Mouse (Mus musculus): ENCODE measurements around the gene Ift81. TPM values are rescaled to one million over a fixed set of nuclear protein-coding genes. Genes with fewer than 3 reads are reported as not detected.

The Ift81 gene
- total RNA-seq, 1 experiment from 2014 or later = 0.93 TPM

GRCm38 (mm10) chr5:122560654-122561053 lies 53.7 kb downstream of the Ift81 start:
- no peak for ATAC-seq (ENCODE audit: extremely low read depth, insufficient number of reproducible peaks, low FRiP score, poor library complexity, severe bottlenecking)

DNA sequence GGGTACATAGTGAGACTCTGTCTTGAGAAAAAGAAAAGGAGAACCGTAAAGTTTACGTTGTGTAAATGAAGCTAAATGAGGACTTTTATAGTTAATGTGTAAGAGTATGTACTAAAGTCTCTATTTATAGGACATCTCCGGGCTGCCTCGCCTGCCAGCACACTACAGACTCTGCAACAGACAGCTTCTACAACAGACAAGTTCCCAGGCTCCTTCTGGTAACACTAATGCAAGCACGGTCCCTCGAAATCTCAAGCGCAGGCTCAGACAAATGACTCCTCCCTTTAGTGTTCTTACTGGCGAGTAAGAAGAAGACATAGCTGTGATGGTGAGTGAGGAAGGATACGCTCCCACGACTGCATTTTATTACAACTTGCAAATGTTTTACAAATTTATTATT lies 56.2 kb downstream of the Ift81 start:
- no peak for ATAC-seq (ENCODE audit: extremely low read depth, insufficient number of reproducible peaks, low FRiP score, poor library complexity, severe bottlenecking)

DNA sequence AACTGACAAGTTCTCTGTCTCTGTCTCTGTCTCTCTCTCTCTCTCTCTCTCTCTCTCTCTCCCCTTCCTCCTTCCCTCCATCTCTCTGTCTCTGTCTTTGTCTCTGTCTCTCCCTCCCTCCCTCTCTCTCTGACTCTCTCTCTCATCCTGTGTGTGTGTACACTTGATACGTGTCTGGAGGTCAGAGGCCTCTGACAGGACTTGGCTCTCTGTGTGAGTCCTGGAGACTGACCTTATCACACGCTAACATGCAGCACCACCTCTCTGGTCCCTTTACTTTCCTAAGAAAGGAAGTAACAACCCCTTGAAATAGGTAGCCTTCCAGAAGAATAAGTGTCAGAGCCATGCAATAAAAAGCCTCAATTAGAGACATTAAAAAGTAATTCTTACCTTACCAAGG lies 59.2 kb downstream of the Ift81 start:
- ATAC-seq (ENCODE audit: extremely low read depth, insufficient number of reproducible peaks, low FRiP score, poor library complexity, severe bottlenecking) = no peak

DNA sequence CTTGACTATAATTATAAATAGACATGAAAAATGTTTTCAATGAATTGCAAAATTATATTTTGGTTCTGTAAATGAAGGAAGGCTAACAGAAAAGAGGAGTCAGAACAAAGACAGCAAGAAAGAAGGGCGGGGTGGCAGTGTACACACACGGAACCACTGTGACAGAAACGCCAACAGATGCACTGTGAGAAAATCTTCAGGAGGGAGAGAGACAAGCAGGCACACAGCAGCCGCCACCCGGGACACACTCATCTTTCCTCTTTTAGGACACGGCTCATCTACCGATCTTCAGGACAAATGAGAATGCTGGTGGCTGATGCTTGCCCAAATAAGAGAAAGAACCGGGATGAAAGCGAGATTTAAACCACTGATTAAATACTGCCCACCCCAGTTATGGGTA lies 61.7 kb downstream of the Ift81 start:
- no peak for ATAC-seq (ENCODE audit: extremely low read depth, insufficient number of reproducible peaks, low FRiP score, poor library complexity, severe bottlenecking)

GRCm38 (mm10) chr5:122550460-122550859 lies 63.9 kb downstream of the Ift81 start:
- ATAC-seq (ENCODE audit: extremely low read depth, insufficient number of reproducible peaks, low FRiP score, poor library complexity, severe bottlenecking) = no peak

DNA sequence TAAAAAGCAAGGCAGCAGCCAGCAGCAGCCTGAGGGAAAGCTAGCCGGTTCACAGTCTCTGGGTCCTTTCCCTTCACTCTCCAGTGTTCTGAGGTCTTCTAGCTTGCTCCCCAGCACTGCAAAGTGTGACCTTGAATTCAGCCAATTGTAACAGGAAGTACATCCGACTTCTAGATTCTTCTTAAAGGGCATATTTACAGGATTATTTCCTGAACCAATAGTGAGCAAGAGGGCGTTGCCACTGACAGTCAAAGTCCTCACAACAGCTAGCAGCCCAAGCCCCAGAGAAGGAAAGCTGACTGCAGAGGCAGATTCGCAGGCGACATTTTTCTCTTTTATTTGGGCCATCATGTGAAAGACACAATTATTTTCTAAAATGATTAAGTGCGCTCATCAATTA lies 65.6 kb downstream of the Ift81 start:
- no peak for ATAC-seq (ENCODE audit: extremely low read depth, insufficient number of reproducible peaks, low FRiP score, poor library complexity, severe bottlenecking)

DNA sequence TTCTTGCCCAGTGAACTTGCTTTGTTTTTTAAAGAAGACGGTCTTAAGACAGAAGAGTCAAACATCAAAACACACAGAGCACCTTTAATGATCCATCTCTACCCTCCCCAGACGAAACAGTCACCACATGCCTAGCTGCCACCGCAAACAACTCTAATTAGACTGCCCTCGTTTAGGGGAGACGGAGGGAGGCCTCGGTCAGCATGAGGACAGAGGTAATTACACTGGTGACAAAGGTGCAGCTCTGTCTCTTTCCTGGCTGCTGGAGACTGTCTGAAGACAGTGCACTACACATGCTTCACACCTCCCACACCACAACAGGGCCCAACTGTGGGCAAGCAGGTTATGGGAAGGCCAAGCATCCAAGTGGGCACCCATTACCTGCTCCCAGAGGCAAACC lies 66.5 kb downstream of the Ift81 start:
- no peak for ATAC-seq (ENCODE audit: extremely low read depth, insufficient number of reproducible peaks, low FRiP score, poor library complexity, severe bottlenecking)

DNA sequence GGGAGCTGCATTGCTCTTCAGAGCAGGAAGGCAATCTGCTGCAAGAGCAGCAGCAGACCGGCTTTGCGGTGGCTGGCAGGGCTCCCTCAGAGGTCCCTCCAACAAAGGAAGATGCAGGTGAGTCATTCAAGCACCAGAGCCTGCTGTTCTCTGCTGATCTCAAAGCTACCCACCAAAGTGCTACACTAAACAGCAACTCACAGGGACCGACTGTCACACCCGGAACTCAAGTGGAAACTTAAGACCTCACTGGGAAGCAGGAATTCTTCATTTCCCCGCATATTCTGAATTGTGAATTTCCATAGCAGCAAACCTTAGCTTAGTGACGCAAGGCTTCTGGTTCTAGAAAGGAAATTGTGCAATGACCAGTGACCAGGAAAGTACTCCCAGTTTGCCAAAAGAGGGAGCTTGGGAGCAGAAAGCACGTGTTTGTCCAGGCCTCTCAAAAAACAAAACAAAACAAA lies 67.0 kb downstream of the Ift81 start:
- no peak for ATAC-seq (ENCODE audit: extremely low read depth, insufficient number of reproducible peaks, low FRiP score, poor library complexity, severe bottlenecking)

DNA sequence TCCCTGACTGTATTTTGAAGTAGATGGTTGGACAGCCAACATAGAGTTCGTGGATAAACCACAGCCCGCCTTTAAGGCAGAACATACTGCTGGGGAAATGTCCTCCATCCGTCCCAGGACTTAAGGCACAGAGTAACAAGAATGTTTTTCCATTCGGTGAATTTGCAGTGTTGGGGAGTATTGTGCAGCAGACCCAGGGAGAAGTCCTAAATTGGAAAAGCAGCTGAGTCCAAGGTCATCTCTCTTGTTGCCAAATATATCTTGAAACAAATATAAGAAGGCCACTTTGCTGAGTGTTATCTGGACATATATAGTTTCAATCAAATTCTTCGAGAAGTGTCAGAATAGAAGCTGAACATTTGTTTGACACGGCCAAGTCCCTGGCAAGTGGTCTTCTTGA lies 70.9 kb downstream of the Ift81 start:
- ATAC-seq (ENCODE audit: extremely low read depth, insufficient number of reproducible peaks, low FRiP score, poor library complexity, severe bottlenecking) = no peak

DNA sequence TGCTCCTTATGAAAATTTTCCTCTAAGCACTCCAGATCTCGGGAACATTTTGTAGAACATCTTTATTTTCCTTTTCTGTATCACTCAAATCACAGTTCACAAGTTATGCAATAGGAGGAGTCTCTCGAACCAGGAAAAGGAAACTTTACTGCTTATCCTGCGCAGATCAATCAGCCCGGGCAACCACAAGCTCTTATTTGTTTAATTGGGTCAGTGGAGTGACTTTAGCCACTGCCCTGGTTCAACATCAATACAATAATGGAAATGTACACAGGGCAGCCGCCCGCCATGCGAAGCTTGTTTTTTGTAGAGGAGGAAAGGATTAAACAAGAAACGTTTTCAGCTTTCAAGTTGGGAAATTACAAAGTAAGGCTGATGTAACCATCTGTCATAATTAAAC lies 72.4 kb downstream of the Ift81 start:
- no peak for ATAC-seq (ENCODE audit: extremely low read depth, insufficient number of reproducible peaks, low FRiP score, poor library complexity, severe bottlenecking)

- no peak for ATAC-seq (ENCODE audit: extremely low read depth, insufficient number of reproducible peaks, low FRiP score, poor library complexity, severe bottlenecking)
Measured at GRCm38 (mm10) chr5:122538077-122538476, 76.2 kb downstream of the Ift81 start.

- no peak for ATAC-seq (ENCODE audit: extremely low read depth, insufficient number of reproducible peaks, low FRiP score, poor library complexity, severe bottlenecking)
Measured at GRCm38 (mm10) chr5:122537654-122538053, 76.7 kb downstream of the Ift81 start.

DNA sequence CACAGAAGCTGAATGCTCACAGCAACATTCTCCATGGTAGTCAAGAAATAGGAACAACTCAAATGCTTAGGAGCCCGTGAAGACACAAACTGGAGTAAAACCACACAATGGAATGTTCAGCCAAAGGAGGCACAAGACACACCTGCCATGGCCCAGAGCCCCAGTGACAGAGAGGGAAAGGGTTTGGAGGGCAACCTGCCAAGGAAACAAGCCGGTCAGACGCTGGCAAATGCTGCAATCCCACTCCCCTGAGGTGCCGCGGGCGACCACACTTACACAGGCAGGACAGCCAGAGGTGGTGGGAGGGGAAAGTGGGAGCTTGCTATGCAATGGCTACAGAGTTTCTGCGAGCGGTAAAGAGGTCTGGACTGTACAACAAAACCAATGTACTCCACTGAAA lies 80.4 kb downstream of the Ift81 start:
- ATAC-seq (ENCODE audit: extremely low read depth, insufficient number of reproducible peaks, low FRiP score, poor library complexity, severe bottlenecking) = no peak

DNA sequence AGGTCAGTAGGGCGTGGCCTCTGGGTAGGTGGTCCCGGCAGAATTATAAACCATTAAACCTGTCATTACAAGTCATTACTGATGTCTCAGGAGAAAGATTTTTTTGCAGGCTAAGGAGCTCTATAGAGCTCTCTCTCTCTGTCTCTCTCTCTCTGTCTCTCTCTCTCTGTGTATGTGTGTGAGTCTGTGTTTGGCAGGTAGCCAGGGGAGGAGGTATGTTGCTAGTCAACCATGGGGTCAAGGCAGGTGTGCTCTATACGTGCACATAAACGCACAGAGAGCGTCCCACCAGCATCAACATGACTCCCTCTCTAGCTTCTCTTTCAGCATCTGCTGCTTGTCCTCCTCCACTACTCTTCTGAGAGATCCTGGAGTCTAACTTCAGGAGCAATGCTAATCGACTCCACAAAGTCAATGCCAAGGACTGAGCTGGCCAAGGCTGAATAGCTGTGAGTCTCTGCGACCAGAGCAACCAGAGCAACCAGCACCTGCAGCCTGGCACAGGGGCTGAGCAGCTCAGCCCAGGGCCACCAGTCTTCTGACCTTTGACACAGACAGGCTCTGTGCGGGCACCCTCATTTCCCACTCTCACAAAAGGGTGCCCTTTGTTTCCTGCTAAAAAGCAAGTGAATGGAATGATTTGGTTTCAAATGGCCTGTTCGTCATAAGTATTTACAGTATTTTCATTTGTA lies 84.3 kb downstream of the Ift81 start:
- no peak for ATAC-seq (ENCODE audit: extremely low read depth, insufficient number of reproducible peaks, low FRiP score, poor library complexity, severe bottlenecking)

DNA sequence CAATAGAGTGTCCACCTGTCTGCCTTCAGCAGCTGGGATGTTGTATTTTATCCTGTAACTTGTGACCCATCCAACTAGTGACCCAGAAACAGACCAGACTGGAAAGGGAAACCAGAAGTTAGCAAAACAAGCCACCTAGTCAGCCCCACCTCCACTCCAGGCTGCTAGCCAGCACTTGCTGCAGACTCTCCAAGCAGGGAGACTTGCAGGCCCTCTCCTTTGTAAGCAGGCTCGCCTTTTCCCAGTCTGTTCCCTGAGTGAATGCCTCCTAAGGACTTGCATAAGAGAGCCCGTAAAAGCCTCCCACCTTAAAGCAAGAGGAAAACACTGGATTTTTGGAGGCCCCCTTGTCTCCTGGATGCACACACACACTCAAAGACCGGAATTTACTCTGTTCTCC lies 85.0 kb downstream of the Ift81 start:
- no peak for ATAC-seq (ENCODE audit: extremely low read depth, insufficient number of reproducible peaks, low FRiP score, poor library complexity, severe bottlenecking)

GRCm38 (mm10) chr5:122528591-122528990 lies 85.7 kb downstream of the Ift81 start:
- ATAC-seq (ENCODE audit: extremely low read depth, insufficient number of reproducible peaks, low FRiP score, poor library complexity, severe bottlenecking) = no peak

DNA sequence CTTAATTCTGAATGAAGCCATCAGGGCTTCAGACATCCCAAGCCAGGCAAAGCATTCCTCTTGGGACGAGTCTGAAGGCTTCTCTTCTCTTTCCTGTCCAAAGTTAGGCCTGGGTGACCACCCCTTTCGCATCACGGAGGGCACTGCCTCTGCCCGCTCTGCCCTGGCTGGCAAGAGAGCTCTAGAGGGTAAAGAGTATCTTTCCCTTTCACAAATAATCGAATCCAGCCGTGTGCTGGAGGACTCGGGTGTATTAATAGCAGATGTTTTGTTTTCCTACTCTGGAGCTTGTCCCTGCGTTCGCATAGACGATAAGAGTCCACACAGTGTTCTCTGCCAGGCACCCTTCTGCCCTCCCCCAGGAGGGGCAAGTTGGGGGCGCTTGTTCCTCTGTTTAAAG lies 86.6 kb downstream of the Ift81 start:
- ATAC-seq (ENCODE audit: extremely low read depth, insufficient number of reproducible peaks, low FRiP score, poor library complexity, severe bottlenecking) = no peak

DNA sequence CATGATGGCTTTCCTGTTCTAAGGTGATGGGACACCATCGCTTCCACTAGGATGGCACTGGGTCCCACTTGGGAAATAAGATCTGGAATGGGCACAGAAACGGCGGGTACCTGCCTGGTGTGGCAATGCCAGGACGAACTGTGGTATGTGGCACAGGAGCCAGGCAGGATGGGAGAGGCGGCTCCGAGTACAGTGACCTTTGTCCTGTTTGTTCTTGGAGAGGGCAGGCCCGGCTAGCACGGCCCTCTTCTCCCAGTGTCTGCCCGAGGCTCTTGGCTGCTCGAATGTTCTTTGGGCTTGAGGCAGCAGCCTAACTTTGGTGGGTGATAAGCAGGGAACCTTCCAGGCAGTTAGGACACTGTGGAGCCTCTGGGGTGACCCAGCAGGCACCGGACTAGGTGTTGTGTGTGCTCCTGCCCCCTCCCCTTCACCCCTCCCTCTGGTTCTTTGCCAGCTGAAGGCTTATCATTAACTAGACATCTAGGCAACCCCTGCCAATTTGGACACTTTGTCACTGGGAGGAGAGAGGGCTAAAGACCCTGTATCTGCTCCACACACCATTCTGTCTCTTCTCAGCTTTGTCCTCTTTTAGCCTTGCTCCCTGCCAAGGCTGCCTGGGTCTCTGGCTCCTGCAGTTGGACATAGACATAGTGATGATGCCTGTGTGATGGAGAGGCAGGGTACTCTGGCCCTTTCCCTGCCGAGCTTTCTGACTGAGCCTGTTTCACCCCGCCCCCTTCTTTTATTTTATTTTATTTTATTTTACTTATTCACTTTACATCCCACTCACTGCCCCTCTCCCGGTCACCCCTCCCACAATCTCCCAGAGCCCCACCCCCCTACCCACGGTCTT lies 87.2 kb downstream of the Ift81 start:
- ATAC-seq (ENCODE audit: extremely low read depth, insufficient number of reproducible peaks, low FRiP score, poor library complexity, severe bottlenecking) = no peak

- no peak for ATAC-seq (ENCODE audit: extremely low read depth, insufficient number of reproducible peaks, low FRiP score, poor library complexity, severe bottlenecking)
Measured at GRCm38 (mm10) chr5:122526405-122526804, 87.9 kb downstream of the Ift81 start.

DNA sequence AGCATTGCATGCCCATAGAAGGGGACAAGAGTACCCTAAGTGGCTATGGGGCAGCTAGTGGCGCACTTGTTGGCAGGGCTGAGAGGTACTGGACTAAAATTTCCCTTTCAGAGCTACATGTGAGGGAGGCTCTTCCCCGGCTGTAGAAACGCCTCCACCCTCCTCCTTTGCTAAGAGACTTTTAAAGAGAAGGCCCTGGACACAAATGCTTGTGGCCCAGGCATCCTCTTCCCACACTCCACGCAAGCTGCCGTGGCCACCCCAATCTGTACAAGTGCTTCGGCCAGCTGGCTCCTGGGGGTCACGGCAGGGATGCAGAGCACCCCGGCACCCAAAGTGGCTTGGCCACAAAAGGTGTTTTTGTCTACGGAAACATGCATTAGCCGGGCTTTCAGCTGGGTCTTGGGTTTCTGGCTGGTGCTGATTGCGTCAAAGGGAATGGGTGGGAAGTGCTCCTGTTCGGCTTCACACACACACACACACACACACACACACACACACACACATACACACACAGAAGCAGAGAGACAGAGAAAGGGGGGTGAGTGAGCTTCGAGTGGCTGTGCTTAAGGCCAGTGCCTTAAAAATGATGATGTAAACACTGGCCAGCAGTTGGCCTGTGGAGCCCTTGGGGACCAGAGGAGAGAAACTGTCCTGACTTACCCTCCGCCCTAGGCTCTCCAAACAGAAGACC lies 88.9 kb downstream of the Ift81 start:
- ATAC-seq (ENCODE audit: extremely low read depth, insufficient number of reproducible peaks, low FRiP score, poor library complexity, severe bottlenecking) = no peak
